Mouse (Mus musculus): Measurements from ENCODE around the gene Arl3.

DNA sequence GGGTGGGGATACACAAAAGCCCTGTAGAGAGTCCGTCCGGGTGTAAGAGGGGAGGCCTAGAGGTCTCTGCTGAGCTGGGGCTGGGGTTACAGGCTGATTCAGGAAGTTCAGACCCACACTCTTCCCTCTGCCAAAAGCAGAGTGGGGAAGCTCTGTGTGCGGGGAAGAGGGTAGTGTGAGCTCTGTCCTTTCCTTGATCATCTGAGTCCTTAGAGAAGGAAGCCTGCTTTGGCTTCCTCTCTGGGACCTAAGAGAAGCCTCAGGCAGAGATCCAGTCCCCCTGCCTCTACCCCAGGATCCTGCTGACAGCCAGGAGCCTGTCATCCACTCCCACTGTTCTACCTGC is 66.7 kb downstream of the Arl3 start:
- TF ChIP-seq CTCF (IDR thresholded peaks at IDR 0.05; ENCODE audit: insufficient read depth, low read depth, low read length) (no peak), POLR2A (IDR thresholded peaks at IDR 0.05; ENCODE audit: insufficient read depth, low read depth, low read length) (no peak)
